Mouse (Mus musculus) T-cell, adult 2 months (primary cell): Measurements from ENCODE around the gene Fitm2.
A peak's percentile ranks its signal among the peaks of the same experiment; 100 is the strongest.

Experiments
- DNase-seq: peaks from one replicate; pipeline ENCODE4 v3.0.0; 2022; ENCODE audit warnings: low spot score

Gene Fitm2

GRCm38 (mm10) chr2:163472466-163472851 lies at the start of gene Fitm2:
Fitm2 (minus strand) TSS chr2:163472629.
- peak; percentile 97 for DNase-seq

DNA sequence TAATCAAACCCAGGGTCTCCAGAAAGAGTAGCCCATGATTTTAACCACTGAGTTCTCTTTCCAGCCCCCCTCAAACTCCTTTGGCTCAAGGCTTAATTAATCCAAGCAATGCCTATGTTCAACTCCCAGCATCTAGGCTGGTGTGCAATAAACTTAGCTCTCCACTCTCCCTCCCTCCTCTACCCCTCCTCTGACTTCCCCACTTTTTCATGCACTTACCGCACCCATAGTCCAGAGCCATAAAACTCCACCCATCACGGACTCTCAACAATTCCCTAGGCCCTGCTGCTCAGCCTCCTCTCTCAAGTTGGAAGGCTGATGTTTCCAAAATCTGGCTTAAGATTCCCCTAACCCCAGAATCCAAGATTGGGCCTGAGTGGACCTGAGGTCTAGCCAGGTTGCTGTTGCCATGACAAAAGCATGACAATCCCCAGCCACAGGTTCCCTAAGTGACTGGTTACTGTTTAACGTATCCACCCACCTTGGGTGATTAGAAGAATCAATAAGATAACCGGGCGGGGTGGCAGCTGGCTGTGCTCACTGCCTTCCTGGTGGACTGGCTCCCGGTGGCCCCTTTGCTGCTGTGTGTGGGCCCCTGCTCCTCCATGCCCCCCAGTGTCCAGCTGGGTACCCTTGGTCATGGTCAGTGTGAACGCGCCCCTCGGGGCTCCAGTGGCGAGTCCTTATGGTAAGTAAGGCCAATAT lies 34.0 kb upstream of the Fitm2 start, which contains the start of gene Hnf4a:
Hnf4a (plus strand) TSS at position 509 of the 705 bp plus-strand sequence.
- no peak for DNase-seq

GRCm38 (mm10) chr2:163503191-163503590 lies 30.8 kb upstream of the Fitm2 start:
- no peak for DNase-seq

GRCm38 (mm10) chr2:163502219-163502618 lies 29.8 kb upstream of the Fitm2 start:
- no peak for DNase-seq

DNA sequence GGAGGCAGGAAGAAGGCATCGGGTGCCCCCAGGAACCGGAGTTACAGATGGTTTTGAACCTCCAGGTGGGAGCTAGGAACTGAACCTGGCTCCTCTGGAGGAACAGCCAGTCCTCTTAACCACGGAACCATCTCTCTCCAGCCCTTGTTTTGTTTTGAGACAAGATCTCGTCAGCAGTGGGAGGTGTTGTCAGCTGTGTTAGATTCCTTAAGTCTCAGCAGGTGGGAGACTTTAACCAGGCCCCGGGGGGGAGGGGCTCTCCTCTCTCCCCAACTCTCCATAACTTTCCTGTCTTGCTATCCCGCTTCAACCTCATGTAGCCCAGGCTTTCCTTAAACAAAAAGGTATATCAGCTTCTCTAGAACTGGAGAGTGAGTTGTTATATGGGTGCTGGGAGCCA lies 22.0 kb upstream of the Fitm2 start:
- no peak for DNase-seq

DNA sequence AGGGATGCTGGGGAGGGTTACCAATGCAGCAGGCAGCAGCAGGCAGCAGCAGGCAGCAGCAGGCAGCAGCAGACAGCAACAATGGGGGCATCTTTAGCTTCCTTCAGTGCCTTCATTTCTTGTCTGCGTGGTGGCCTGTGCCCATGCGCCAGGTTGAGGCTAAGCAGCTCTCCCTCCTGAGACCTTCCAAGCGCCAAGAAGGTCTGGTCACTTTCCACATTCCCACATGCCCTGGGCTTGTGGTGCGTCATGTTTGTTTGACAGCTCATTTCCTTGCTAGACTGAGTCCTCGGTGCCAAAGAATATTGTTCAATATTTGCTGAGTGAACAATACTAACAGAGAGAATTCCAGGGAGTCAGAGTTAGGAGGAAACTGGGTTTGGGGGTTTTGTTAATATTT lies 21.5 kb upstream of the Fitm2 start:
- no peak for DNase-seq

DNA sequence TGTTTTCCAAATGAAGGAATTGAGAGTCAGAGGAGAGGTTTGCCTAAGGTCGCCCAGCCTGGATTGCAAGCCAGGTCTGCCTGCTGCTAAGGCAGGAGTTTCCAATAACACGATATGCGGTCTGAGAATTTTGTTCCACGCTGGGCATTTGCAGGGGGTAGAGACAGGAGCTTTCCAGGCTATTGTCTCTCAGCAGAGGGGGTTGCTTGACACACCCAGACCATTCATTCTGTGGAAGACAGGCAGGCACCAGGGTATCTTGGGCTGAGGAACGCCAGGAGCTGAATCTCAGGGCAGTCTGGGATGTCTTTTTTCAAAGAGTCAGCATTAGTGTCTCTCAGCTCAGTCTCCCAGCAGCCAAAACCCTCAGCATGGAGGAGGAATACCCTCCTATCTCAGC lies 20.6 kb upstream of the Fitm2 start:
- DNase-seq, result no peak

GRCm38 (mm10) chr2:163492018-163492417 lies 19.6 kb upstream of the Fitm2 start, which contains the start of gene R3hdml:
R3hdml (plus strand) TSS chr2:163492318.
- no peak for DNase-seq

GRCm38 (mm10) chr2:163491351-163491750 lies 18.9 kb upstream of the Fitm2 start:
- DNase-seq, result no peak

DNA sequence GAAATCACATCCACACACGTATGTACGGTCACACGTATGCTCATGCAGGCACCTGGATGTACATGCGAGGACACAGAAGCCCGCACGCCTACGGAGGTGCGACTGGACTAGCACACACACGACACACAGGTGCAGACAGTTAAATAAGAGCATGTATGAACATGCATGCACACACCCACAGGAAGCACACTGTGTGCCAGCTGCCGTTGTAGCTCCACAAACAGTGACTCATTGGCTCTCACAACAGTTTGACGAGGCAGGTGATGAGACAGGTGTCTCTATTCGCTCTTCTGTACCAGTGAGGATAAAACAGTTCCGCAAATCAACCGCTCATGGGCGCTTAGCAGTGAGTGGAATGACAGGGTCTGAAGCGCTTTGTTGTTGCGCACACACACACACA lies 18.2 kb upstream of the Fitm2 start:
- no peak for DNase-seq

DNA sequence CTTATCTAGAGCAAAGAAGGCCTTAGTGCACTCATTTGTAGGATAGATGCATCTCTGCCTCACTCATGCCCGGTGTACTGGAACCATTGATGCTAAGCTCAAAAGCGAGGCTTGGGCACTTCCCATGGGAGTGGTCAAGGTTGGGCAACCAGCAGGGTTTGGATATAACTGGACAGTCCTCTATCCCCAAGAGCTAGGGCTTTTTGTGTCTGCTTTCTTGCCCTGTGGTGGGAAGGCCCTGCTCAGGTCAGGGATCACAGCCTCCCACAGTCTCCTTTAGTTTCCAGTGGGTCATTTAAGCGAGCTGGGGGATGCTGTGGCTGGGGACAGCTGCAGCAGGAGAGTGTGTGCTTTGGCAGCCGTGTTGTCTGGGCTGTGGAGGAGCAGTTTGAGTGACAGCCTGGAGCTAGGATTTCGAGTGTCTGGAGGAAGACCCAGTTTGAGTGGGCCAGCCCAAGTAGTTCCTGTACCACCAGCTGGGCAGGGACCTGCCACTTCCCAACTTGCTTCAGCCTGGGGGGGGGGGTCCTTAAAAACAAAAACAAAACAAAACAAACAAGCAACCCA lies 17.4 kb upstream of the Fitm2 start:
- DNase-seq, result no peak

- DNase-seq, result no peak
Measured at GRCm38 (mm10) chr2:163487360-163487759, 14.9 kb upstream of the Fitm2 start.

DNA sequence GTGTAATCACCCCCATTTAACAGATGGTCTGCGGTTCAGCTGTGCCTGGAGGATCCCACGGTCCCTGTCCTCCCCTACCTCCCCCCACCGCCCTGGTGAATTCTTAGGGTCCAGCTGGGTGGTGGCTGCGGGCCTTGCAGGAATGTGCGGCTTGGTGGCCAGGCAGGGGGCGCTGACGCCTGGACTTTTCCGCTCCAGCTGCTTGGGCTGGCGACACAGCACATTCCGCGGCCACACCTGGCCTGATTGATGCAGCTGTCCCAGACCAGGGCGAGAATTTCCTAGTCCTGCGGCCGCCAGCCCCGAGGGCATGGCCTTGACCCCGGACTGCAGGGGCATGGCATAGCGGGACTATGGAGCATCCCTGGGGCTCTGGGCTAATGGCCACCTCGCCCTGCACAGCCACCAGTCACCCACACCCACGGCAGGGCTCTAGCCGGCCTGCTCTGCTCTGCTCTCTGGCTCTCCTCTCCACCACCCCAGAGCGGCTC lies 9.2 kb upstream of the Fitm2 start:
- no peak for DNase-seq

- no peak for DNase-seq
Measured at GRCm38 (mm10) chr2:163480191-163480825, 7.9 kb upstream of the Fitm2 start.

GRCm38 (mm10) chr2:163471710-163472465 lies 541 bp downstream of the Fitm2 start:
- DNase-seq, result no peak

DNA sequence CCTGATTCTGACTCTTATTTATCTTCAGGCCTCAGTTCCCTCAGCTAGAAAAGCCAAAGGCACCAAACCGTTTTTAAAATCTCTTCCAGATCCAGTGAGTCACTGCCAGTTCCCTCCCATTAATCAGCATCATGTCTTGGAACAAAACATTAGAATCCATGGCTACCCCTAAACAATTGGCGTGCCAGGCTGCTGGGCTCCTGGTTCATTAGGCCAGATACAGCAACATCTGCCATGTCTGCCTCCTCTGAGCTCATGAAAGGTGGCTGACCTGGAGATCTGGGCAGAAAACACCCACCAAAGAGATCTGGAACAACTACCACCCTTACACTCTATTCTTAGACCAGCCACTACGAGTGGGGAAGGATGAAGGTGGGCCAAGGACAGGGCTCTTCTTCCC lies 1.3 kb downstream of the Fitm2 start:
- no peak for DNase-seq

DNA sequence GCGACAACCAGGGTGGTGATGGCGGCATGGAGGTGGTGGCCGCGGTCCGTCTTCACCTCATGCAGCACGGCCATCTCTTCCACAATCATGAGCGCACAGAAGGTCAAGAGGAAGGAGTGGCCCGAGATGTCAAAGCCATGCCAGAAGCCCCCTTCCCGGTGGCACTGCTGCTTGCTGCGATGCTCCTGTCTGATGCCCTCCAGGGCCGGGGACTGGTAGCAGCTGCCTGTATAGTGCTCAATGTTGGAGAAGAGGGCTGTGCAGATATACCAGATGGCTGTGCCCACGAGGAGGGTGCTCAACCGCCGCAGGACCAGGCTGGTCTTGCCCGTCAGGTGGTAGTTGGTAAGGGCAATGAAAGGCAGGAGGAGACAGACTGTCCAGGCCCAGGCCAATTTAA lies 2.7 kb downstream of the Fitm2 start:
- no peak for DNase-seq

DNA sequence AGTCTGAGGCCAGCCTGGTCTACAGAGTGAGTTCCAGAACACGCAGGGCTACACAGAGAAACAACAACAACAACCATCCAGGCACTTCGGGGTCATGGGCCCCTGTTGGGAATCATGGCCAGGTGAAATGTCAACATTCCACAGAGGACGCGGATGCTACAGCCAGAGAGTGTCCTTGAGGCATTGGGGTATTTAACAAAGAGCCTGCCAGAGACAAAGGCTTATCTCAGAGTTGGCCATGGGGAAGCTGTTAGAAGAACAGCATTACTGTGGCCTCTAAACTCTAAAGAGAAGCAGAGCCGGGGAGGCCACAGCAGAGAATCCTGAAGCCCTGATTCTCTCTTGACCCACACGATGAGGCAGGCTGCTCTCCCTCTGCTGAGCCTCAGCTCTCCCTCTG lies 3.6 kb downstream of the Fitm2 start:
- DNase-seq, result no peak

GRCm38 (mm10) chr2:163467585-163467984 lies 4.8 kb downstream of the Fitm2 start:
- DNase-seq, result no peak

- DNase-seq, result no peak
Measured at GRCm38 (mm10) chr2:163466771-163467170, 5.7 kb downstream of the Fitm2 start.

GRCm38 (mm10) chr2:163464562-163464961 lies 7.9 kb downstream of the Fitm2 start:
- DNase-seq, result no peak

DNA sequence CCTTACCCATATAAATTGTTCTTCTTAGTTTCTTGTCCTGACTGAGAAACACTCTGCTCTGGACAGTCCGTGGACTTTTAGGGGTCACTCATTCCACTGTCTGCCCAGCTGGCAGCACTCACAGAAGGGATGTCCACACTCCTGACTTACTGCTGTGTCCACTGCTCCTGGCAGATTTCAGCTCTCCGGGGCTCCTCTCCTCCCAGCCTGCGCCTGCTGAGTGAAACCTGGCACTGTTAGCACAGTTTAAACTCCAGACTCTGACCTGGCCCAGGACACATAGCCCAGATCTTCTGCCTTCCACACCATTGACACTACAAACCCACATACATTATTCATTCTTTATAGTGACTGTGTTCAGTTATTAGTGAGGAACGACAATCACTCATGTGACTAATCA lies 8.4 kb downstream of the Fitm2 start:
- DNase-seq, result no peak
